Mouse (Mus musculus): ENCODE measurements around the gene Rnf5. TPM values are rescaled to one million over a fixed set of nuclear protein-coding genes. Genes with fewer than 3 reads are reported as not detected.

The Rnf5 gene
- polyA plus RNA-seq, 1 experiment, result 189 TPM

- DNase-seq (ENCODE audit: low read depth), result no peak
- TF ChIP-seq POLR2A (IDR thresholded peaks at IDR 0.05; ENCODE audit: borderline replicate concordance, extremely low read depth, insufficient read depth, insufficient read length, poor library complexity, severe bottlenecking) (no peak), CTCF (IDR thresholded peaks at IDR 0.05; ENCODE audit: borderline replicate concordance, extremely low read depth, insufficient read depth, insufficient read length) (no peak)
Observed at GRCm38 (mm10) chr17:34578070-34578469, 25.4 kb downstream of the Rnf5 start.

GRCm38 (mm10) chr17:34576577-34576976 is 26.9 kb downstream of the Rnf5 start:
- TF ChIP-seq CTCF (IDR thresholded peaks at IDR 0.05; ENCODE audit: borderline replicate concordance, extremely low read depth, insufficient read depth, insufficient read length) (no peak), POLR2A (IDR thresholded peaks at IDR 0.05; ENCODE audit: borderline replicate concordance, extremely low read depth, insufficient read depth, insufficient read length, poor library complexity, severe bottlenecking) (no peak)
- no peak for DNase-seq (ENCODE audit: low read depth)

GRCm38 (mm10) chr17:34572361-34572760 is 31.1 kb downstream of the Rnf5 start:
- no peak for DNase-seq (ENCODE audit: low read depth)
- no peak for TF ChIP-seq POLR2A (IDR thresholded peaks at IDR 0.05; ENCODE audit: borderline replicate concordance, extremely low read depth, insufficient read depth, insufficient read length, poor library complexity, severe bottlenecking)
- no peak for TF ChIP-seq CTCF (IDR thresholded peaks at IDR 0.05; ENCODE audit: borderline replicate concordance, extremely low read depth, insufficient read depth, insufficient read length)

- no peak for DNase-seq (ENCODE audit: low read depth)
- TF ChIP-seq CTCF (IDR thresholded peaks at IDR 0.05; ENCODE audit: borderline replicate concordance, extremely low read depth, insufficient read depth, insufficient read length), result peak; percentile 44; the same call in 1 of the 2 replicates
- no peak for TF ChIP-seq POLR2A (IDR thresholded peaks at IDR 0.05; ENCODE audit: borderline replicate concordance, extremely low read depth, insufficient read depth, insufficient read length, poor library complexity, severe bottlenecking)
Observed at GRCm38 (mm10) chr17:34571875-34572274, 31.6 kb downstream of the Rnf5 start.

GRCm38 (mm10) chr17:34569919-34570318 is 33.6 kb downstream of the Rnf5 start:
- no peak for TF ChIP-seq POLR2A (IDR thresholded peaks at IDR 0.05; ENCODE audit: borderline replicate concordance, extremely low read depth, insufficient read depth, insufficient read length, poor library complexity, severe bottlenecking)
- TF ChIP-seq CTCF (IDR thresholded peaks at IDR 0.05; ENCODE audit: borderline replicate concordance, extremely low read depth, insufficient read depth, insufficient read length), result no peak
- no peak for DNase-seq (ENCODE audit: low read depth)

GRCm38 (mm10) chr17:34568421-34568820 is 35.1 kb downstream of the Rnf5 start:
- no peak for DNase-seq (ENCODE audit: low read depth)

GRCm38 (mm10) chr17:34567311-34567710 is 36.2 kb downstream of the Rnf5 start:
- TF ChIP-seq CTCF (IDR thresholded peaks at IDR 0.05; ENCODE audit: borderline replicate concordance, extremely low read depth, insufficient read depth, insufficient read length), result no peak
- no peak for TF ChIP-seq POLR2A (IDR thresholded peaks at IDR 0.05; ENCODE audit: borderline replicate concordance, extremely low read depth, insufficient read depth, insufficient read length, poor library complexity, severe bottlenecking)
- no peak for DNase-seq (ENCODE audit: low read depth)

More at GRCm38 (mm10) chr17:34568421-34568820, 35.1 kb downstream of the Rnf5 start:
- no peak for TF ChIP-seq POLR2A (IDR thresholded peaks at IDR 0.05; ENCODE audit: borderline replicate concordance, extremely low read depth, insufficient read depth, insufficient read length, poor library complexity, severe bottlenecking)
- TF ChIP-seq CTCF (IDR thresholded peaks at IDR 0.05; ENCODE audit: borderline replicate concordance, extremely low read depth, insufficient read depth, insufficient read length), result no peak

GRCm38 (mm10) chr17:34564796-34565195 is 38.7 kb downstream of the Rnf5 start:
- DNase-seq (ENCODE audit: low read depth), result no peak
- TF ChIP-seq POLR2A (IDR thresholded peaks at IDR 0.05; ENCODE audit: borderline replicate concordance, extremely low read depth, insufficient read depth, insufficient read length, poor library complexity, severe bottlenecking) (no peak), CTCF (IDR thresholded peaks at IDR 0.05; ENCODE audit: borderline replicate concordance, extremely low read depth, insufficient read depth, insufficient read length) (no peak)

- DNase-seq (ENCODE audit: low read depth), result no peak
- TF ChIP-seq POLR2A (IDR thresholded peaks at IDR 0.05; ENCODE audit: borderline replicate concordance, extremely low read depth, insufficient read depth, insufficient read length, poor library complexity, severe bottlenecking) (no peak), CTCF (IDR thresholded peaks at IDR 0.05; ENCODE audit: borderline replicate concordance, extremely low read depth, insufficient read depth, insufficient read length) (no peak)
Observed at GRCm38 (mm10) chr17:34564003-34564421, 39.5 kb downstream of the Rnf5 start, which contains the start of gene Notch4. Gene Notch4, plus strand, starts transcription at chr17:34564268.

GRCm38 (mm10) chr17:34563354-34563753 is 40.1 kb downstream of the Rnf5 start:
- no peak for DNase-seq (ENCODE audit: low read depth)
- TF ChIP-seq CTCF (IDR thresholded peaks at IDR 0.05; ENCODE audit: borderline replicate concordance, extremely low read depth, insufficient read depth, insufficient read length) (no peak), POLR2A (IDR thresholded peaks at IDR 0.05; ENCODE audit: borderline replicate concordance, extremely low read depth, insufficient read depth, insufficient read length, poor library complexity, severe bottlenecking) (no peak)

GRCm38 (mm10) chr17:34562595-34562994 is 40.9 kb downstream of the Rnf5 start:
- DNase-seq (ENCODE audit: low read depth), result no peak
- TF ChIP-seq POLR2A (IDR thresholded peaks at IDR 0.05; ENCODE audit: borderline replicate concordance, extremely low read depth, insufficient read depth, insufficient read length, poor library complexity, severe bottlenecking) (no peak), CTCF (IDR thresholded peaks at IDR 0.05; ENCODE audit: borderline replicate concordance, extremely low read depth, insufficient read depth, insufficient read length) (no peak)

- peak; percentile 18 for DNase-seq (ENCODE audit: low read depth)
- TF ChIP-seq CTCF (IDR thresholded peaks at IDR 0.05; ENCODE audit: borderline replicate concordance, extremely low read depth, insufficient read depth, insufficient read length), result no peak
- no peak for TF ChIP-seq POLR2A (IDR thresholded peaks at IDR 0.05; ENCODE audit: borderline replicate concordance, extremely low read depth, insufficient read depth, insufficient read length, poor library complexity, severe bottlenecking)
Observed at GRCm38 (mm10) chr17:34561200-34561599, 42.3 kb downstream of the Rnf5 start.

All from brain, embryonic 14.5 days (tissue).